Mouse (Mus musculus) left cerebral cortex, adult 2 months (tissue): ENCODE measurements at regions not wholly inside any gene's neighbourhood (a gene's known extent, or its start where the extent isn't known, plus 50 kb on each side); places are given as distances from the start of the nearest gene placed in this dataset.
"Not testable (repeated sequence)": the region's sequence is repeated elsewhere in the genome, so short reads cannot be mapped to it uniquely, and the experiment has no call there.

Experiments used
- DNase-seq, 2 experiments: peaks; one replicate each; pipeline ENCODE4 v3.0.0; 2021 to 2022; ENCODE audit warnings: low spot score in 2 of 2, mixed read lengths in 1 of 2; ENCODE audit errors: extremely low spot score in 1 of 2
- H3K27ac ChIP-seq: fragments of 200-600 bp; 2 replicates; pipeline ENCODE4 v1.8.1; 2022
- H3K4me3 ChIP-seq: fragments of 200-600 bp; 2 replicates; pipeline ENCODE4 v1.8.1; 2022
- CTCF ChIP-seq: fragments of 200-600 bp; IDR thresholded peaks from 2 replicates; pipeline ENCODE4 v1.8.1; 2022; ENCODE audit warnings: antibody characterized with exemption, mild to moderate bottlenecking, moderate library complexity
- intact Hi-C: fragments of 180-260 bp; cut with DNase I; formaldehyde crosslinking; loops from one replicate; pipeline ENCODE4 v1.15.1; 2025

DNA sequence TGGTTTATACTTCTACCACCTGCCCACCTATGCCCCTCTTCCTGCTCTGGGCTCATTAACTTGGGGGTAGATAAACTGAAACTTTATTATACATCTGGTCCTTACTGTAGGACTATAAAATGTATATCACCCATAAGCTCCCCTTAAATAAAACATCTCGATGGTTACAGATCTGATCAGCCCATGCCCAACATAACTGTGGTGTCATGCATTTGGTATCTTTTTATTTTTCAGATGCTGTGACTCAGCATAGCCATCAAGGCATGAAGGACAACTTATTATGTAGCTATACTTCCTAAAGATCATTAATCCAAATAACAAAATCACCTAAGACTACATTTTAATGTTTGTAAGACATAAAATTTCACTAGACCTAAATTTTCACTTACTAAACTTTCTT lies 761.0 kb downstream of the Cdh11 start:
- no peak for TF ChIP-seq CTCF
- no peak overlapping the region for H3K4me3 ChIP-seq
- intact Hi-C loops: no loop called here
- no peak for DNase-seq
- no peak overlapping the region for H3K27ac ChIP-seq

DNA sequence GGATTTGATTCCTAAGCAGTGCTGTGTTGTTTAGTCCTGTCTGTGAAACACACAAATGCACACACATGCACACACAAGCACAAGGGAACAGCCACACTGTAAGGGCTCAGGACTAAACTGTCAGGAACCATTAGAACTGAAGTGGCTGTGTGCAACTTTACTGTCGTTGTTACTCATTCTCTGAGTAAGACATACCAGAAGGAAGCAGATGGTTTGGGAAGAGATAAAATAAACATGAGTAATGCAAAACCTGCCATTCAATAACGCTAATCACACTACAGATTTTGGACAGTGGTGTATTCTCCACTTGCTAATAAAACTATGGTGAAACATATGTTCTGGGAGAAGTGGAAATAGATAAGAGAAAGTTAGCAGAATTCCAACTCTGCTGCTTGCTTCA lies 767.7 kb downstream of the Cdh11 start:
- Histone ChIP-seq H3K27ac (no peak overlapping the region), H3K4me3 (no peak overlapping the region)
- no peak for DNase-seq
- no peak for TF ChIP-seq CTCF
- intact Hi-C loops: no loop called here

DNA sequence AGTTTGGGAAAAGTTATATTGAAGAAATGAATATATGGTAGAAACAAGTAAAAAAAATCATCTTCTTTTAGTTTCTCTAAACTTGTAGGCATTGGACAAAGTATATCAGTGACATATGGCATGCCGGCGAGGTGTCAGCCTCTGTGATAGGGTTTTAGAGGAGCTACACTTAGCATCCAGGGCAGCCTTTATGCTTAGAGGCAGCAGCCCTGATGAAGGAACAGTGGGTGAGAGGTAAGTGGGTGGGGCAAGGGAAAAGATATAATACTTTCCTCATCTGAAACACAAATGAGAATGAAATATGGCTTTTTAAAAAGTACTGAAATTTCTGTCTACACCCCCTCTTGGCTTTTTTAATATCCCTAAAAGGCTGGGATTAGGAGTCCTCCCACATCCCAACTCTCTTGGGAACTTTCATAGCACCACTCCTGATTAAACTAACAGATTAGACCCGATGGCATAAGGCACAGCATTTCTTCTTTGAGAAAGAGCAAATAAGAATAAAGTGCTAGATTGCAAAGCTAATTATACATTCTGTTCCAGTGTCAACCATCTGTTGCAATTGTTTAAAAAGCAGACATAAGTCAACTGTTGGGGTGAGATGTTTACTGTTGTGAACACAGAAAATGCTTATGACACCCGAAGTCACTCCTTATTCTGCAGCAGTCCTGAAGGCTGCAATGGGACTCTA lies 785.0 kb downstream of the Cdh11 start:
- intact Hi-C loops: loop anchor here (5.0 kb wide), 1 partner anchor 303 kb away; no protein-coding TSS in a partner anchor
- H3K27ac ChIP-seq: peak overlapping the region; percentile 47; the same call in 1 of the 2 replicates
- TF ChIP-seq CTCF: no peak
- peak in 1 of 2 experiments; percentile 31 for DNase-seq
- no peak overlapping the region for H3K4me3 ChIP-seq

DNA sequence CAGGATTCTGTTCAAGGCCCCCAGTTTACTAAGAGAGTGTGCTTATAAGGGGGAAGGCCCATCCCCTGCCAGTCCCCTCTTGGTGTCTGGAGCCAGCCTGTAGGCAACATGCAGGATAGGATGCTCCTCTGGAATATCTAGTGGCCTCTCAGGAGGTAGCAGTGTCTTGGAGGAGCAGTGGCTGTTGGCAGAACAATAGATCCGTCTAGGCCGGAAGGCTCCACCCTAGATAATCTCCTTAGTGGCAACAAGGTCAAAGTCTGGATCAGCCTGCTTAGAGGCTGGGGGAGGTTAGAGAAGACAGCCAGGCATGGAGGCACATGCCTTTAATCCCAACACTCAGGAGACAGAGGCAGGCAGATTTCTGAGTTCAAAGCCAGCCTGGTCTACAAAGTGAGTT lies 788.7 kb downstream of the Cdh11 start:
- H3K27ac ChIP-seq, H3K4me3 ChIP-seq, intact Hi-C loops, DNase-seq: not testable (repeated sequence)

DNA sequence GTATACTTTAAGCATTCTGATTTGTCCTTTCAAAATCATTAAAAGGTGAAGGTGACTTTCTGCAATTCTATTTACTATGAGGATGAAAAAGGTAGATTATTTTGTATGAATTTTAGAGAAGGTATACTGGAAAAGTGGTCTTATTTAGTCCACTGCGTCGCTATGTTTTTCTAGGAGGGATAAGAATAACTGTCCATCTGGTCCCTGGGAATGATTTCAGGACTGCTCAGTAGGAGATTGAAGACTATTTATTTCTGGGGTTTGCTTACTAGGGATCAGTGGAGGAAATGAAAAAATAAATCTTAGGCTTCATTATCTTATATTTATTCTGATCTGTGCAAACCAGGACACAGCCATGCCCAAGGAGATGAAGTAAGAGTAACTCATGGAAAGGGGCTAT lies 828.6 kb downstream of the Cdh11 start:
- Histone ChIP-seq H3K4me3 (no peak overlapping the region), H3K27ac (no peak overlapping the region)
- intact Hi-C loops: no loop called here
- DNase-seq: no peak
- TF ChIP-seq CTCF: no peak

DNA sequence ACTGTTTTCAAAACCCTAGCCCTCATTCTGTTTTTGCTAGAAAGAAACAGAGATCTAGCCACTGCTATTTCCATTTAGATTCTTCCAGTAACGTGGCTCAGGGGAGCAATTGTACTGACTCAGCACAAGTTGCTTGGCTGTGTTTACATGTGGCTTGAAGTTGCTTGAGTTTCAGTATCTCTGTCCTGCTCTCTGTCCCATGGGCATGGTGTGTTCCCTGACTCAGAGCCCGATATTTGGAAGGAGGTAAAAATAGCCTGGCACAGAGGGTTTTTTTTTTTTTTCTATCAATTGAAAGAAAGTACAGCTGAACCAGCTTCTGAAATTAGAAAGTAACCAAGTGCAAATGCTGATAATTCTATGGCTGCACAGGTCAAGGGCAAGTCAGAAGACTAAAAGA lies 834.8 kb downstream of the Cdh11 start:
- intact Hi-C loops: no loop called here
- Histone ChIP-seq H3K4me3 (no peak overlapping the region), H3K27ac (no peak overlapping the region)
- no peak for TF ChIP-seq CTCF
- no peak for DNase-seq

DNA sequence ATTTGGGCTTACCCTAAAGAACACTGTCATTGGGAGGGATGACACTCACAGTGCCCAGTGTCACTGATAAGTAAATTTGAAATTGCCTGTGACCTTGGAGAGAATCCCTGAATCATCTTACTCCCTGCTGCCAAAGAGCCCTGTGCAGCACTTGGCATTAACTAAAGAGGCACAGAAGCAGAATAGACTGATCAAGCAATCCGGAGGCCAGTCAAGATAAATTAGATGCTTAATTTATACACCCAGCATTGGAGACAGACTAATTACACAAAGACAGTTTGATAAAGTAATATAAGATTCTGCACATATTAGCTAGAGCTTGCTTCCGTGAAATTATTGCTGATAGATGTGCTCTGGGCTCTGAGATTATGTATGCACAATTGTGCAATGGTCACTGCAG lies 847.6 kb downstream of the Cdh11 start:
- Histone ChIP-seq H3K27ac (no peak overlapping the region), H3K4me3 (no peak overlapping the region)
- intact Hi-C loops: no loop called here
- no peak for DNase-seq
- no peak for TF ChIP-seq CTCF

DNA sequence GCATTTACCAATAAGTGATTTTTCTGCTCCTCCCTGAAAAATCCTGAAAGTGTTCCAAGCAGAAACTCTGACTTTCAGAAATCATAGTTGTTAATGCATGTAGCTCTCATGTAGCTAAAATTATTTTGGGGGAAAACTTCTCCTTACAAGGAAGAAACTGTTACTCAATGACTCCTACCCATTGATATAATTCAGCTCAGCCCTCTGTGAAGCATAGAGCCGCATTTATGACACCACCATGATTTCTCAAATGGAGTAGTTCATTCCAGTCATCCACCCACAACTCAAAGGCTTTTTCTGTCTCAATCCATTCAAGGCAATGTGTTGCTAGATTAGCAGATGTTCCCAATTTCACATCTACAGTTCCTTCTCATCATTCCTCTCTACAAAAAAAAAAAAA lies 871.8 kb downstream of the Cdh11 start:
- no peak for DNase-seq
- no peak for TF ChIP-seq CTCF
- no peak overlapping the region for H3K27ac ChIP-seq
- intact Hi-C loops: no loop called here
- H3K4me3 ChIP-seq: no peak overlapping the region
